Mouse (Mus musculus) cerebellum, adult (tissue): ENCODE data around the gene Neb.

Experiments
- ATAC-seq: cut with Nextera tagmentation; 2 replicates; pipeline ENCODE4 v1.9.2; 2017; ENCODE audit warnings: mild to moderate bottlenecking, moderate library complexity, mixed read lengths; ENCODE audit not compliant: insufficient number of reproducible peaks, low FRiP score, low TSS enrichment

Neb gene

DNA sequence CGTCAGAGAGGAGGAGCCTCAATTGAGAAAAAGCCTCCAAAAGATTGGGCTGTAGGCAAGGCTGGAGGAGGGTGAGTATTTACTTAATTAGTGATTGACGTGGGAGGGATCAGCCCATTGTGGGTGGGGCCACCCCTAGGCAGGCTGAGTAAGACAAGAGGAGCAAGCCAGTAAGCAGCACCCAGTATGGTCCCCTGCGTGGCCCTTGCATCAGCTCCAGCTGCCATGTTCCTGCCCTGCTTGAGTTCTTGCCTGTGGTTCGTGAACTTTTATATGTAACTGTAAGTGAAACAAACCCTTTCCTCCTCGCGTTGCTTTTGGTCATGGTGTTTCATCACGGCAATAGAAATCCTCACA is at the start of gene Neb:
TSS of gene Neb (minus strand) at position 27 of the 357 bp plus-strand sequence.
- ATAC-seq = no peak

DNA sequence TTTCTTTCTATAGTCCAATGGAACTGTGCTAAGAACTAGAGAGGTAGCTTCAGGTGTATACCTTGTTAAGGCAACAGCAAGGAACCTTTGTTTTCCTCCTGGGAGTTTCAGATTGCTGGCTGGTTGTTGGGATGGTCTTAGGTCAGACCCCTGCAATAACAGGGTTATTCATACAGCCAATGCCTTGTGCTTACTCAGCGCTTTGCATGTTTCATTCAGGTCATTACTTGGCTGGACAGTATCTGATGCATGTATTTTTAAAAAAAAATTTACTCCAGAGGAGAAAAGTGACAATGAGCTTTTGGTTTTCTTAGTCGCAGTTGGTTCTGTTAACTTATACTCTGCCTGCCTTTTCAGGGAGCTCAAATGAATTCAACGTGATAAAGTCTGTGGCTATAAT is 49.1 kb upstream of the Neb start:
- ATAC-seq = no peak

DNA sequence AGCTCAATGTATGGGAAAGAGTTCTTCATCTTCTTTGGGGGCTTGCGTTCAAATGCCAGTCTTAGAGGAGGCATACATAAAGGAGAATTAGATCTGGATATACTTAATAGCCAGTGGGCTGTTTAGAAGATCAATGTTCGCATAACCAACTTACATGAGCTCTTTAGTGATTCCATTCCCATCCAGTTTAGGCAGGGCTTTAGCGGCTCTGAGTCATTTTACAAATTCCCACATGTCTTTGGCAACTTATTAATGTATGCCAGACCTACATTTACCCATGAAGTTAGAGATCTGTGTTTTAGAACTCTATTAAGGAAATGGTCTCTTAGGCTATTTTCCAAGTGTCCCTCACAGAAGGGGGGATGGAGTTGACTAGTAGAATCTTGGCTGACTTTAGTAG is 47.8 kb upstream of the Neb start:
- no peak for ATAC-seq

DNA sequence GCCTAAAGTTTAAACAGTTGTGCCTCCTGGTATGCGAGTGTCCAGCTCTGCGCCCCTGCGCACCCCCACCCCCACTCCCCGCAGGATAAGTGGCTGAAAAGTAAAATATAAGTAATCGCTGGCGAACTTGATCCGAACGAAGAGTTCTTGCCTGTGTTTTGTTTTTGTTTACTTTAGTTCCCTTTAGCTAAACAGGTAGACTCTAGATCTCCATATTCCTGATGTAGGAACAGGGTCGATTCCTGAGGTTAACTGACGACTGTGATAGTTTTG is 47.2 kb upstream of the Neb start:
- no peak for ATAC-seq

DNA sequence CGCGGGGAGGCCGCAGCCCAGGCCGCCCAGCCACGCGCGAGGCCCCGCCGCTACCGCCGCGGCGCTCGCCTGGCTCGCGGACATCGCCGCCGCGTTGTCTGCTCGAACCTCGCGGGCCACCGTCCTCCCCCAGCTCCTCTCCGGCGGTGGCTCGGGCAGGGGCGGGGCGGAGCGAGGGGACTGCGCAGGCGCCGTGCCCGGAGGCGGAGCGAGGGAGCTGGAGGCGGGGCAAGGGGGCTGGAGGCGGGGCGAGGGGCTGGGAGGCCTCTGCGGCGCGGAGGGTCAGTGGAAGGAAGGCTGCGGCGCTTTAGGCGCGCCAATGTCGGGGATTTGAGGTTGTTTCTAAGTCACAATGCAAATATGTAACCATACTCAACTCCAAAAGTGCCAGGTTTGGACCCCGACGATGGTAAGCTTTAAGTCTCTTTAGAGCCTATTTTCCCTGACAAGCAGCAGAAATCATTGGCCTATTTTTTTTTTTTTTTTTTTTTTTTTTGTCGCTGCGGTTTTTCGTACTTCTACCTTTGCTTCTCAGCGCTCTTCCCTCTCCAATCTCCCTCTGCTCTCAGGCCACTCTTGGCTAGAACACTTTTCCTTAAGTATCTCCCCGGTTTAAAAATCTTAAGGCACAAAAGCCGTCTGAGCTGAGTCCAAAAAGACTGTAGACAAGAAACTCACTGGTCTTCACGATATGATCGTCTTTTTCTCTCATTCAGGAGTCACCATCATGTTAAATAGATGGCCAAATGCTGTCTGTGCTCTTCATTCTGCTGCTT is 46.7 kb upstream of the Neb start, which contains the start of gene Arl5a:
TSS of gene Arl5a (minus strand) at position 155 of the 776 bp plus-strand sequence.
- ATAC-seq = peak; percentile 82

DNA sequence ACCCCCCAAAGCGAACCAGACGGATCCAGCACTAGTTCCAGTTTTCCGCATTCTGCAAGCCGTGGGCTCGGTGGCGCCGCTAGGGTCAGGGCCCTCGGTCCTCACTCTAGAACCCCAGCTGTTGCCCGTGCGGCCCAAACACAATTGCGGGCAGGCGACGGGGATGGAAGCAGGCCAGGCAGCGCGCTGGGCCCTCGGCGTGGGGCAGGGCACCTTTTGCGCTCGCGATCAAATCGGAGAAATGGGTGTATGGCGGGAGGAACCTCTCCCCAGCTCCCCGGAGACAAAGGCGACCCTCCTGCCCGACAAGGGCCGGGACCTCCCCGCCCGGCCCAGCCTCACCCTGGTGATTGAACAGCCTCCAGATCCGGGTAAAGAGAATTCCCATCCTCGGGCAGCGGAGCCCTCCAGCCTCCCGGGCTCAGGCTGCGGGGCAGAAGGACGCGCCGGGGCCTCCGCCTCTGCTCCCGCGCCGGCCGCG is 46.0 kb upstream of the Neb start:
- ATAC-seq = peak; percentile 77

DNA sequence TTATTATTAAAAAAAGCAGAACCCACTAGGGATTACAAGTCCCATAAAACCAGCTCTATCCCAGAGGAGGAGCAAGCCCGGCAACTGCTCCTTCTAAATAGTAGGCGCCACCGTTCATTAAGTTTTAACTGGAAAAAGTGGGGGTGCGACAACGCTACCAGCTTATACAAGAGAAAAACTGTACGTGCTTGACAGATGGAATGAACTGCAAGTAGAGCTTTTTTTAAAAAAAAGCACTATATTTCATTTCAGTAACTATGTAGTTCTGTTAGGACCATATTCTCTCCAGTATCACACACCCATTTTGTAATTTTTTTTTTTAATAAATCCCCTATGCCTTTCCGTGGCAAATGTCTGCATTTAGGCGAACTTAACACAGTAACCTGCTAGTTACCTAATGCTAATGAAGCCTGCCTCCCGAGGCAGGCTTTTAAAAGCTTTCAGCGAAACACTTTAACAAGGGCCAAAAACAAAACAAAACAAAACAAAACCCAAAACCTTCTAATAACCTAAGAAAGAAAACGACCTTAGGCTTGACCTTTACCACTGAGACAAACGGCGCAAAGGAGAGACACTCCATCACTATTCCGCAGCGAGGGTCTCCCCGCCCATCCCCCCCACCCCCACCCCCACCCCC is 45.5 kb upstream of the Neb start:
- no peak for ATAC-seq

DNA sequence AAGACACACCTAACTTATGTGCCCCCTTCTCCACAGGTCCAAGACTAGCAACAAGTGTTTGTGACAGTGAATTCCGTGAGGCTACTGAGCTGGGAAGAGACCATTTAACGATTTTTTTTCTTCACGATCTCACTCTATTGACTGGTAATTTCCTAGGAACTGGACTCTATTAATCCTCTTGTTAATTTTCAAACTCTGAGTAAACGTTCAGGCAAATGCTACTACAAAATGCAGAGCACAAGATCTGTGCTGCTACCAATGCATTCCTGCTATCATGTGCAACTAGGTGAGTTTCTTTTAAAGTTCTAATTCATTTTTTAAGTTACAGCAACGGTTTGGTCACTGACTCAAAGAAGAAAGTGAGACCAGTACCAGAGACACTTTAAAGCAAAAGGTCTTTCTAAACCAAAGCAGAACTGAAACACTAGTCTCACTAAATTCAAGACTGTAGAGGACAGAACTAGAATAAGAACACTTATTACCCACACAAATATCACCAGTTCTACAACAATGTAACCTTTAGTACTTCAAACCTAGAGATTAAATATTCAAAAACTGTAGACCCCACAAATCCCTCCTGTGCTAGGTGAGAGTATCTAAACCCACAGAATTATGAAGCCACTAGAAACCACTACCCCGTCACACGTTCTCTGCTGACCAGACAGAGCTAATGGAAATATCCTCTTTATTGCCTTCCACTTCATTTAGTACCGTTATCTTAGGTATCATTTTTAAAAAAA is 44.8 kb upstream of the Neb start:
- ATAC-seq = no peak

DNA sequence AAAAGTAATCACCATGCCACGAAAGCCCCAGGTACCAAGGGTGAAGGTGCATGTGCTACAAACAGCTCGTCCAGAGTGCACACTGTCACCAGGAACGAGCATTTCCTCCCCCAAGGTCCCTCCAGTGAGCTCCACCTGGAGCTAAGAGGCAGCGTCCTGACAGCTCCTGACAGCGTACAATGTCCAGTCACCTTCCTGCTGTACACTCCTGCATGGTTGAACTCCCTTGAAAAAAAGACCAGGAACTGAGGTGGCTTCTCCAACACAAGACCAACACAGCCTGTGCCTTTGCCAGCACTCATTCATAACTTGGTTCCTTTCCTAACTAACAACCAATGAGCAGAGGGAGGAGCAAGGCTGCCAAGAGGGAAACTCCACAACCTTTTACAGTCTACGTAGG is 42.9 kb upstream of the Neb start:
- ATAC-seq = no peak

DNA sequence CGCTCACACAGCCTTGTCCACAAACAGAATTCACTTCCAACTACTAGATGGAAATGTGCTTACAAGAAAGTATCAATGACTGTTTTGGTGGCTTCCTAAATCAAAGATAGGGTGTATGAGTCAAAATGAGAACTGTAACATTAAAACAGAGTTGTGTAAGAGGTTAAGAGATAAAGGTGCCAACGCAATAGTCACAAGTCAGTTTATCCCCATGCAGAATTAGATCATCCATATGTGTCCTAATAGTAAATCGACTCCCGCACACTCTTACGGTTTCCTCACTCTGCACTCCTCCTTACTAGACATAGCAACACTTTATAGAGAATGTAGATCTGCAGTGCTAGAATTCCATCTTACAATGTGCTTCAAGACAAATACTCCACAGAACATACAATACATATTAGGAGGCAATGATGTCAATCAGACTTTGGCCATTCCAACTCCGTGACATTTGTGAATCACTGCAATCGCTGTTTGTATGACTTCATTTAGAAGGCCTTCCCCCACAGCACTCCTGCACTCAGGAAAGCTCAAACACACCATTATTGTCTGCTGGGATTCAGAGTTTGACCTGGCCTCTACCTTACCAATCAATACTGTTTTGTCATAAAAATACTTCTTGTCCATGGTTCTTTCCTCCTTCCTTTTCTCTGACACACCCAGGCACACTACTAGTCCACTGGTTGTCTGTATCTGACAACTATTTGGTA is 41.9 kb upstream of the Neb start:
- no peak for ATAC-seq

DNA sequence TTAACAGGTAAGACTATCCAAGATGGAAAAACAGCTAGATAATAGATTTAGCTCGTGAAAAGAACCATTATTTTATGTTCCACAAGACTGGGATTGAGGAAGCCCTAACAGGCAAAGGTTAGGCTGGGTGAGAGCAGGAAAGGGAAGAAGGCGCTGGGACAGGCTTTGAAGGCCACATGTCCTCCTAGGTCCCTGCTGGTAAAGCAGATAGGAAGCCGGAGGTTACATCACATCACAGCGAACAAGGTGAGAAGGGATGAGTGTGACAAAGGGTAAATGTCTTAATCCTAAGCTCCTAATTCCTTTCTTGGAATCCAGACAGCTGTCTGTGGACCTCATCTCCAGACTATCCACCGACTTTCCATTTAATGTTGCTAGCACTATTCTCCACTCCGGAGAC is 41.0 kb upstream of the Neb start:
- no peak for ATAC-seq

DNA sequence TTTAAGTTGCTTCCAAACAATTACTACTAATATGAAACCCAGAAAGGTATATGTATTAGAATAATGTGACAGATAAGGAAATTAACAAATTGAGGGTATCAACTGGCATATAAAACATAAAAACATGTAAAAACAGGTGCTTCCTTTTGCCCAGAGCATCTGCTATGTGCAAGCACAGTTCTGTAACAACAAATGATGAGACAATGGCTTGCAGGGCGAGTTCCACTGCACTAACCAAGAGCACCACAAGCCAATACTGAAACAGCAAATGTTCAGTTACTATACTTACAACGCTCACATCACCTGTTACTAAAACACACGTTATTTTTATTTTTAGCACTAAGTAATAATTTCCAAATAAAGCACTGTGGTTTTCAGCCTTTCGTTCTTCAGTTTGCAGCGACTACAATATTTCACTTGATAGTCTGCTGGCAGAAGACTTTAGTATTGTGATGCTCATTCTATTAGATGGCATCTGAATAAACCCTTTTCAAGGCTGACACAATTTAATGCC is 34.3 kb upstream of the Neb start:
- no peak for ATAC-seq

DNA sequence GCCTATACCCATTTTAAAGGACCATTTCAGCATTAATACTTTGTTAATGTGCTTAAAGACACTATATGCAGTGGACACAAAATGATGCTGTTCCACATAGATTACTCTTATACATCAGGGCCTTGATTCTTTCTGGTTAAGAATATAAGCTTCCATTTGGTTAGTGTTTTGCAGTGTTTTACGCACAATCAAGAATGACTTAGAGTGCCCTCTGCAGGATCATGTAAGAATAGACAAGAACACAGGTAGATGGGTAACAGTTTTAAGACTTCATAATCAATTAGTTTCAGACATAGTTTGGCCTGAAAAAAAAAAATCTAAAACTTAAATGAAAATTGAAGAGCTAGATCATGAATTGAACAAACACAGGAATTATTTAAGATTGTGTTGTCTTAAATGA is 28.2 kb upstream of the Neb start:
- no peak for ATAC-seq

DNA sequence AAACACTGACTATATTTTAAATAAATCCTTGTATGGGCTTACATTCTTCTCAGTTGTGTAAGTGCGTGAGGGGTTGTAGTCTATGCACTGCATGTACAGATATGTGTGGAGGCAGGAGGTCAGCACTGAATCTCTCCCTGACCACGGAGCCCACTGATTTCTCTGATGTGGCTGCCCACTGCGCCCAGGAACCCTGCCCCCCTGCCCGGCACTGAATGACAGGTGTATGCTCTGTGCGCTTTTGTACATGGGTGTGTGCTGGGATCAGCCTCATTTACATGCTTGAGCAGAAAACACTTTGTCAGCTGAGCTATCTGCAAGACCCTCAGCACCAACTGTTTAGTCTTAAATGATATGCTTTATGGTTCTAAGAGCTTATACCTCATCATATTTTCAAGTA is 27.0 kb upstream of the Neb start:
- no peak for ATAC-seq

DNA sequence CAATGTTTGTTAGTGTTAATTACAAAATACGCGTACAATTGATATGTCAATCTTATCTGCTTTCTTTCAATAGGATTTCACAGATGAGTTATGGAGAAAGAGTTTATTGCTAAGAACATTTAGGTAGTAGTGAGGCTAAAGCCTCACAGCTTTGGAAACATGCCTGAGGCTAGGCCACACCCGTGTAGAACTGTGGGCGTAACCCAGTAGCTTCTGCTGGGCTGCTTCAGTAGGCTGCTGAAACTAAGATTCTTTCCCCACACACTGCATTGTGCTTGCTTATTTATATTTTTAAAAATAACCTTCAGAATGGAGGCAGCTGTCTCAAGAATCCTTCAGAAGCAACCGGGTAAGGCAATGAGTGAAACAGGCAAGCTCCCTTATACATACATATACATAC is 16.3 kb upstream of the Neb start:
- no peak for ATAC-seq

DNA sequence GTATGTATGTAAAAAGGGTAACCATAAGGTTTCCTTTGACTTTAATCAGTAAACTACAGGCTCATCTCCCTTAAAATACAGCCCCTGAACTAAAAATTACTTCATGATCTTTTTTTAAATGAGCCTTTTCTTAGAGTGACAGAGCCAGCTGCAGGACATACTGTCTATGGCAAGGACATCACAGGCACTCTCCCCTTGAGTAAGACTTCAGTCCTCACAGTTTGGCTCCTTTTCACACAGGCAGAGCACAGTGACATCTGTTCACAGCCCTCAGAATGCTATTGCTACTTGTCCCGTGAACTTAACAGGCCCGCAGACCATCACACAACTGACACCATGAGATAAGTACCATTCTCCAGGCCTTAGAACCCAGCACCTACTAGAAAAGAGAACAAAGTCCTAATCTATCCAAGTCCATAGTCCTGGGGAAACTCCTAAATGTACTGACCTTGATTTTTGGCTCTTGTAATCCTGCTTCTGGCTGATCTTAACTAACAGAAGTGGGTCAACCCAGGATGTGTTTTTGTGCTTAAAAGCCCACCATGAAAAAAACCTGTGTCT is 12.2 kb upstream of the Neb start:
- ATAC-seq = no peak

DNA sequence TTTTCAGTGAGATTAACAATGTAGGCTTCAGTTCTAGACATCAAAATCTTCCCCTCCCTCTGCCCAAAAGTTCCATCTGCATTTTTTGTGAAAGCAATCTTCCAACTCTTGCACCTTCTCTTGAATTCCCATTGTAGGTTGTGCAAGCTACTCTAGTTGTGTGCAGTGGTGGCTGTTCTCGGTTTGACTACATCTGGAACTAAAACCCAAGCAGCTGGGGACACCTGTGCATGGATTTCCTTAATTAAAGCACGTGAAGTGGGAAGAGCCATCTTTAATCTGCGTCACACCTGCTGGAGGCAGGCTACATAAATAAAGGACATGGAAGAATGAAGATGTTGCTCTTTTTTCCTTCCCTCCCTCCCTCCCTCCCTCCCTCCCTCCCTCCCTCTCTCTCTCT is 11.7 kb upstream of the Neb start:
- no peak for ATAC-seq

DNA sequence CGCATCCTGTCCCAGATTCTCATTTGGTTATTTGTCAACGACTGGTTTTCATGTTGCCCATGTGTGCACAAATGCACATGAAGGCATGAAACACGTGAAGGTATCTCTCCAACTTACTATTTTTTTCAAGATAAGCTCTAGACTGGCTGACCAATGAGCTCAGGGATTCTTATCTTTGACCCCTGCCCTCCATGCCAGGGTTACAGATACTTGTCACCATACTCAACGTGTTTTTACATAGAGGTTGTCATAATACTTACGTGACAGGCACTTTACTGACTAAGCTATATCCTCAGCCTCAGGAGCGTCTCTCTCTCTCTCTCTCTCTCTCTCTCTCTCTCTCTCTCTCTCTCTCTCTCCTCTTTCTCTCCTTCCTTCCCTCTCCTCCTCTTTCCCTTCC is 8.2 kb upstream of the Neb start:
- ATAC-seq = no peak

DNA sequence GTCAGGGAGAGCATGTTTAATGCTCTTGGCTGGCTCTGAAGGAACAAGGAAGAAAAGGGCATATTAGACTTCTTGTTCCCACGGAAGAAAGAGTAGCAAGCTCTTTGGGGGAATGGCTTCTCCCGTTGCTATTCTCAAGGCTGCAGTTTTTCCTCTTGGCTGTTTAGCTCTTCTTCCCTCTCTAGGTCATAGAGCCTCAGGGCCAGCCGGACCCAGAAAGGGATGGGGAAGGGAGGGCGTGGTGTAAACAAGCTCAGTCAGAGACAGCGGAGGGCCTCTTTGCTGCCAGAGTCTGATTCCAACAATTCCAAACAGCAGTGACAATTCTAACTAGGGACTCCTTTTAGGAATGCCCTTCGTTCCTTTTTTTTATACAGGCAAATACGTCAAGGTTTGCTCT is 7.8 kb upstream of the Neb start:
- no peak for ATAC-seq

DNA sequence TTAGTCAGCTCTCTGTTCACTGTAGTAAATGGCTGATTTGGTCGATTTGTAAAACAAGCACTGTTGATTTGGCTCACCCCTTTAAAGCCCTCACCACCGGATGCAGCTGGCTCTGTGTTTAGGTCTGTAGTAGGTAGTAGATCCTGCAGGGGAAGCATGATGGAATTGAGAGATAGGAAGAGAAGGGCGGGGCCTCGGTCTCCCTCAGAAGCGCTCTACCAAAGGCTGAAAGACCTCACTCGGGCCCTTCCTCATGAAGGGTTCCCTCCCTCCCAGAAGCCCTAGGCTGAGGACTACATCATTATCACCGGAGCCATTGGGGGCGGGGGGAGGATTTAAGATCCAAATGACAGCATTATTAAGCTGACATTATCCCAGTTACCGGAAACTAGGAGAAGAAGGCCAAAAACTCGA is 581 bp upstream of the Neb start:
- no peak for ATAC-seq
